Comparison of ENCODE assay signal across 15 mouse cellular contexts in genomic region chr7:45741308-45741707, GRCm38 (mm10). TPM values are rescaled to one million over a fixed set of nuclear protein-coding genes. Genes with fewer than 3 reads are reported as not detected.
DNase-seq lines count a peak whose midpoint lies in the region; ATAC-seq lines count a peak whose summit lies in the region.
"Had no signal": no experiment of that assay in that cellular context is flagged by ENCODE, and none has a peak within 500 bp of the region (broad histone marks: within the 10 kb centered on the region; RNA-seq: fewer than 3 reads in every experiment).

No protein-coding gene starts in this region.

- no peaks in the 10 kb centered on the region for H3K27me3 ChIP-seq in embryonic facial prominence, embryonic 12.5 days
- peaks cover 16% of the 10 kb centered on the region for H3K27me3 ChIP-seq in embryonic facial prominence, embryonic 10.5 days (replicated peaks; ENCODE audit: low read depth, poor library complexity, severe bottlenecking)
- peaks cover 33% of the 10 kb centered on the region for H3K27me3 ChIP-seq in megakaryocyte, embryonic 14.5 days (replicated peaks)
- no peaks in the 10 kb centered on the region; the same call in 1 of the 2 replicates for H3K27me3 ChIP-seq in hindbrain, embryonic 11.5 days (ENCODE audit: control insufficient read depth, insufficient read depth, low read length)
- H3K27me3 ChIP-seq: Patski had no signal

- H3K27ac ChIP-seq in embryonic facial prominence, embryonic 12.5 days: no peak overlapping the region
- H3K27ac ChIP-seq in embryonic facial prominence, embryonic 10.5 days (replicated peaks): no peak overlapping the region
- H3K27ac ChIP-seq in hindbrain, embryonic 11.5 days (ENCODE audit: low read depth, low read length): no peak overlapping the region

- no peaks in the 10 kb centered on the region for H3K4me1 ChIP-seq in embryonic facial prominence, embryonic 12.5 days
- H3K4me1 ChIP-seq in embryonic facial prominence, embryonic 10.5 days: peaks cover 9% of the 10 kb centered on the region
- peaks cover 24% of the 10 kb centered on the region for H3K4me1 ChIP-seq in megakaryocyte, embryonic 14.5 days
- no peaks in the 10 kb centered on the region for H3K4me1 ChIP-seq in hindbrain, embryonic 11.5 days (replicated peaks; ENCODE audit: control insufficient read depth, insufficient read depth, low read length)

- no peak for DNase-seq in embryonic facial prominence, embryonic 10.5 days (ENCODE audit: low spot score)
- peak; percentile 39 to 47 for DNase-seq in left cerebral cortex, postnatal 25 days (ENCODE audit: low spot score in 2 of 2)
- no peak for DNase-seq in left cerebral cortex, adult 9 months (ENCODE audit: low spot score in 2 of 2)
- no peak for DNase-seq in urinary bladder, postnatal 25 days (ENCODE audit: low spot score)
- no peak for DNase-seq in hindbrain, embryonic 11.5 days (ENCODE audit: low spot score)
- DNase-seq: kidney, postnatal 14 days; right cerebral cortex, postnatal 4 days had no signal

- H3K36me3 ChIP-seq in embryonic facial prominence, embryonic 12.5 days: no peaks in the 10 kb centered on the region
- no peaks in the 10 kb centered on the region for H3K36me3 ChIP-seq in embryonic facial prominence, embryonic 10.5 days (replicated peaks)
- H3K36me3 ChIP-seq in megakaryocyte, embryonic 14.5 days (replicated peaks; ENCODE audit: low read length): no peaks in the 10 kb centered on the region
- H3K36me3 ChIP-seq in hindbrain, embryonic 11.5 days (ENCODE audit: control insufficient read depth, insufficient read depth, low read length): no peaks in the 10 kb centered on the region

- H3K4me2 ChIP-seq in embryonic facial prominence, embryonic 12.5 days (replicated peaks): peak overlapping the region; percentile 42; the same call in 1 of the 2 replicates
- H3K4me2 ChIP-seq in hindbrain, embryonic 11.5 days (replicated peaks; ENCODE audit: low read depth, low read length): no peak overlapping the region

- H3K9ac ChIP-seq in embryonic facial prominence, embryonic 12.5 days: no peak overlapping the region
- H3K9ac ChIP-seq in hindbrain, embryonic 11.5 days (ENCODE audit: low read depth, low read length): no peak overlapping the region
- H3K9ac ChIP-seq: forebrain, postnatal 0 days had no signal

- 85% methylated on average over 12 of the region's 12 CpGs for WGBS in embryonic facial prominence, embryonic 12.5 days
- WGBS in embryonic facial prominence, embryonic 10.5 days: 89% methylated on average over 12 of the region's 12 CpGs
- WGBS in hindbrain, embryonic 11.5 days: 88% methylated on average over 12 of the region's 12 CpGs

- H3K4me3 ChIP-seq in embryonic facial prominence, embryonic 12.5 days: no peak overlapping the region
- no peak overlapping the region for H3K4me3 ChIP-seq in embryonic facial prominence, embryonic 10.5 days
- peak overlapping the region; percentile 90 for H3K4me3 ChIP-seq in megakaryocyte, embryonic 14.5 days (replicated peaks)
- H3K4me3 ChIP-seq in hindbrain, embryonic 11.5 days (ENCODE audit: low read depth, low read length): no peak overlapping the region

- ATAC-seq in embryonic facial prominence, embryonic 12.5 days (ENCODE audit: insufficient number of reproducible peaks, insufficient read depth, low FRiP score, low TSS enrichment): no peak
- peak; percentile 27 for ATAC-seq in common myeloid progenitor, adult 5-6 weeks (replicated peaks; ENCODE audit: low read depth, poor library complexity, severe bottlenecking)
- no peak for ATAC-seq in hindbrain, embryonic 11.5 days (ENCODE audit: low FRiP score)
- ATAC-seq: Patski had no signal

- intact Hi-C loops in left cerebral cortex, postnatal 25 days (cut with DNase I): no loop called here

- H3K9me3 ChIP-seq in embryonic facial prominence, embryonic 12.5 days: no peaks in the 10 kb centered on the region
- no peaks in the 10 kb centered on the region for H3K9me3 ChIP-seq in embryonic facial prominence, embryonic 10.5 days
- peaks cover under 1% of the 10 kb centered on the region; the same call in 1 of the 2 replicates for H3K9me3 ChIP-seq in megakaryocyte, embryonic 14.5 days
- H3K9me3 ChIP-seq in hindbrain, embryonic 11.5 days (ENCODE audit: control insufficient read depth, low read length): no peaks in the 10 kb centered on the region

RNA-seq across cellular contexts. Expression of gene Spaca4, which starts 15.7 kb away (rescaled TPM):
- polyA plus RNA-seq in embryonic facial prominence, embryonic 12.5 days (2016; fragmentation: Nextera tagmentation; extraction: Ambion mirVana): not detected in 2 replicates
- 0.22 TPM in 1 of 2 replicates, not detected in the other for polyA plus RNA-seq in embryonic facial prominence, embryonic 10.5 days (2016; fragmentation: Nextera tagmentation; extraction: Ambion mirVana)
- total RNA-seq in left cerebral cortex, postnatal 25 days (2021): not detected
- not detected in 2 replicates for total RNA-seq in common myeloid progenitor, adult 5-6 weeks (2017)
- not detected in 2 replicates for polyA plus RNA-seq in megakaryocyte, embryonic 14.5 days (2012; ENCODE audit: insufficient read depth, low replicate concordance)
- not detected in 2 replicates for polyA plus RNA-seq in hindbrain, embryonic 11.5 days (2014; fragmentation: Nextera tagmentation; extraction: Ambion mirVana)
- total RNA-seq: forebrain, postnatal 0 days; liver, adult 2 months had no signal
- polyA plus RNA-seq: brain, embryonic 14.5 days; forebrain, postnatal 0 days; heart, embryonic 11.5 days; liver, adult 2 months; Patski had no signal

RNA-seq across cellular contexts. Expression of gene Fam83e, which starts 20.3 kb away (rescaled TPM):
- 1.3 TPM in 2 replicates for polyA plus RNA-seq in embryonic facial prominence, embryonic 12.5 days (2016; fragmentation: Nextera tagmentation; extraction: Ambion mirVana)
- polyA plus RNA-seq in embryonic facial prominence, embryonic 10.5 days (2016; fragmentation: Nextera tagmentation; extraction: Ambion mirVana): 1.8 and 2.2 TPM in 2 replicates
- total RNA-seq in left cerebral cortex, postnatal 25 days (2021): under 1 TPM; 0.11 to 0.23 TPM
- 0.82 and 0.87 TPM in 2 replicates for total RNA-seq in common myeloid progenitor, adult 5-6 weeks (2017)
- polyA plus RNA-seq in megakaryocyte, embryonic 14.5 days (2012; ENCODE audit: insufficient read depth, low replicate concordance): not detected in 2 replicates
- polyA plus RNA-seq in hindbrain, embryonic 11.5 days (2014; fragmentation: Nextera tagmentation; extraction: Ambion mirVana): 0.80 TPM in 2 replicates
- polyA plus RNA-seq: forebrain, postnatal 0 days had no signal

RNA-seq across cellular contexts. Expression of gene Sphk2, which starts 23.5 kb away (rescaled TPM):
- 34.7 and 35.3 TPM in 2 replicates for polyA plus RNA-seq in embryonic facial prominence, embryonic 12.5 days (2016; fragmentation: Nextera tagmentation; extraction: Ambion mirVana)
- 41.5 and 42.1 TPM in 2 replicates for polyA plus RNA-seq in embryonic facial prominence, embryonic 10.5 days (2016; fragmentation: Nextera tagmentation; extraction: Ambion mirVana)
- total RNA-seq in left cerebral cortex, postnatal 25 days (2021): 10 to 100 TPM; 29.7 to 29.8 TPM
- total RNA-seq in common myeloid progenitor, adult 5-6 weeks (2017): 8.2 and 9.5 TPM in 2 replicates
- polyA plus RNA-seq in megakaryocyte, embryonic 14.5 days (2012; ENCODE audit: insufficient read depth, low replicate concordance): 242 and 413 TPM in 2 replicates
- polyA plus RNA-seq in hindbrain, embryonic 11.5 days (2014; fragmentation: Nextera tagmentation; extraction: Ambion mirVana): 13.6 and 17.6 TPM in 2 replicates

RNA-seq across cellular contexts. Expression of gene Rpl18, which starts 26.1 kb away (rescaled TPM):
- polyA plus RNA-seq in embryonic facial prominence, embryonic 12.5 days (2016; fragmentation: Nextera tagmentation; extraction: Ambion mirVana): 926 and 973 TPM in 2 replicates
- 1,168 and 1,206 TPM in 2 replicates for polyA plus RNA-seq in embryonic facial prominence, embryonic 10.5 days (2016; fragmentation: Nextera tagmentation; extraction: Ambion mirVana)
- 100 to 1,000 TPM; 315 to 323 TPM for total RNA-seq in left cerebral cortex, postnatal 25 days (2021)
- total RNA-seq in common myeloid progenitor, adult 5-6 weeks (2017): 1,786 and 1,933 TPM in 2 replicates
- 10,199 and 14,647 TPM in 2 replicates for polyA plus RNA-seq in megakaryocyte, embryonic 14.5 days (2012; ENCODE audit: insufficient read depth, low replicate concordance)
- polyA plus RNA-seq in hindbrain, embryonic 11.5 days (2014; fragmentation: Nextera tagmentation; extraction: Ambion mirVana): 904 and 927 TPM in 2 replicates

RNA-seq across cellular contexts. Expression of gene Dbp, which starts 36.4 kb away (rescaled TPM):
- polyA plus RNA-seq in embryonic facial prominence, embryonic 12.5 days (2016; fragmentation: Nextera tagmentation; extraction: Ambion mirVana): 6.9 and 11.5 TPM in 2 replicates
- polyA plus RNA-seq in embryonic facial prominence, embryonic 10.5 days (2016; fragmentation: Nextera tagmentation; extraction: Ambion mirVana): 3.6 and 4.3 TPM in 2 replicates
- total RNA-seq in left cerebral cortex, postnatal 25 days (2021): 100 to 1,000 TPM in 1 of 2 experiments, 10 to 100 TPM in 1; 66.2 to 147 TPM
- 7.7 and 12.1 TPM in 2 replicates for total RNA-seq in common myeloid progenitor, adult 5-6 weeks (2017)
- 23.4 and 41.9 TPM in 2 replicates for polyA plus RNA-seq in megakaryocyte, embryonic 14.5 days (2012; ENCODE audit: insufficient read depth, low replicate concordance)
- 2.2 and 2.8 TPM in 2 replicates for polyA plus RNA-seq in hindbrain, embryonic 11.5 days (2014; fragmentation: Nextera tagmentation; extraction: Ambion mirVana)

Comparison
In these comparisons a context has a peak if more than half of its experiments do, and no peak if none do; other contexts are left out.
1. DNase-seq: peak in left cerebral cortex, postnatal 25 days (2 of 2); none in embryonic facial prominence, embryonic 10.5 days (single experiment), left cerebral cortex, adult 9 months (0 of 2), urinary bladder, postnatal 25 days (single experiment) and hindbrain, embryonic 11.5 days (single experiment).